Mouse (Mus musculus) forebrain, embryonic 12.5 days (tissue): ENCODE data around the gene Mcam. TPM values are rescaled to one million over a fixed set of nuclear protein-coding genes. Genes with fewer than 3 reads are reported as not detected.

Source experiments
- ATAC-seq: fragments of 200-750 bp; cut with Nextera tagmentation; 2 replicates; pipeline ENCODE4 v1.8.0; 2017; ENCODE audit warnings: moderate TSS enrichment; ENCODE audit not compliant: low FRiP score
- H3K27ac ChIP-seq: fragments of 300-500 bp; sonication (generic); 2 replicates; pipeline ENCODE4 v1.5.1; 2016; ENCODE audit warnings: mild to moderate bottlenecking
- H3K27me3 ChIP-seq: fragments of 300-500 bp; sonication (generic); 2 replicates; pipeline ENCODE4 v1.6.1; 2016; ENCODE audit warnings: mild to moderate bottlenecking
- H3K36me3 ChIP-seq: fragments of 300-500 bp; sonication (generic); replicated peaks from 2 replicates; pipeline ENCODE4 v1.6.1; 2016; ENCODE audit warnings: mild to moderate bottlenecking
- H3K4me1 ChIP-seq: fragments of 300-500 bp; sonication (generic); 2 replicates; pipeline ENCODE4 v1.6.1; 2016
- H3K4me2 ChIP-seq: fragments of 300-500 bp; sonication (generic); 2 replicates; pipeline ENCODE4 v1.6.1; 2016; ENCODE audit warnings: mild to moderate bottlenecking, moderate library complexity
- H3K4me3 ChIP-seq: fragments of 300-500 bp; sonication (generic); replicated peaks from 2 replicates; pipeline ENCODE4 v1.5.1; 2016; ENCODE audit warnings: mild to moderate bottlenecking
- H3K9ac ChIP-seq: fragments of 300-500 bp; sonication (generic); 2 replicates; pipeline ENCODE4 v1.6.1; 2016; ENCODE audit warnings: mild to moderate bottlenecking
- H3K9me3 ChIP-seq: fragments of 300-500 bp; sonication (generic); 2 replicates; pipeline ENCODE4 v1.6.1; 2016
- WGBS: fragments of 180-500 bp; shearing (Covaris S2); methylation state at CpG from one replicate; pipeline ENCODE4 v1.1.7; 2016; 5-methylcytosine and 5-hydroxymethylcytosine counted together
- polyA plus RNA-seq: library from polyadenylated mRNA; unstranded; fragments of >200 nt; fragmentation: Nextera tagmentation; extraction: Ambion mirVana; gene quantifications from 2 replicates; pipeline ENCODE4 v1.2.1, GENCODE M21; 2016

The Mcam gene
- polyA plus RNA-seq, 1 experiment from 2014 or later = 13.4 TPM

- Histone ChIP-seq H3K4me2 (peak within 1 kb of the TSS; percentile 59), H3K9ac (peak within 1 kb of the TSS; percentile 80), H3K36me3 (peaks cover 10% of the 10 kb centered on the region; the same call in 1 of the 2 replicates), H3K4me3 (peak within 1 kb of the TSS; percentile 80), H3K9me3 (no peaks in the 10 kb centered on the region), H3K4me1 (peaks cover 32% of the 10 kb centered on the region), H3K27ac (0 out of 2 replicates have a peak within 1 kb of the TSS, but pooled peaks have one; percentile 59), H3K27me3 (no peaks in the 10 kb centered on the region)
- ATAC-seq = peak; percentile 96
- WGBS = under 1% methylated on average over 42 of the region's 51 CpGs
Observed at GRCm38 (mm10) chr9:44113105-44113789, 21.0 kb upstream of the Mcam start, which contains the start of the genes Gm49380 and Rnf26. TSS of gene Gm49380 (minus strand) at chr9:44113500. TSS of gene Rnf26 (minus strand) at chr9:44113517.

GRCm38 (mm10) chr9:44114453-44114852 lies 19.8 kb upstream of the Mcam start:
- H3K4me2 ChIP-seq = no peak overlapping the region
- no peak overlapping the region for H3K27ac ChIP-seq
- no peaks in the 10 kb centered on the region for H3K27me3 ChIP-seq
- no peak overlapping the region for H3K9ac ChIP-seq
- H3K4me3 ChIP-seq = no peak overlapping the region
- WGBS = 91% methylated on average over 2 of the region's 2 CpGs
- H3K36me3 ChIP-seq = peaks cover 4% of the 10 kb centered on the region; the same call in 1 of the 2 replicates
- H3K4me1 ChIP-seq = peaks cover 20% of the 10 kb centered on the region
- no peaks in the 10 kb centered on the region for H3K9me3 ChIP-seq
- ATAC-seq = no peak

- no peaks in the 10 kb centered on the region for H3K9me3 ChIP-seq
- H3K9ac ChIP-seq = no peak overlapping the region
- peaks cover 9% of the 10 kb centered on the region for H3K4me1 ChIP-seq
- no peaks in the 10 kb centered on the region for H3K36me3 ChIP-seq
- H3K4me3 ChIP-seq = no peak overlapping the region
- 95% methylated on average over 9 of the region's 9 CpGs for WGBS
- no peak for ATAC-seq
- no peak overlapping the region for H3K27ac ChIP-seq
- H3K27me3 ChIP-seq = no peaks in the 10 kb centered on the region
- no peak overlapping the region for H3K4me2 ChIP-seq
Observed at GRCm38 (mm10) chr9:44115599-44115998, 18.7 kb upstream of the Mcam start.

- no peak for ATAC-seq
- no peak overlapping the region for H3K4me3 ChIP-seq
- H3K9ac ChIP-seq = no peak overlapping the region
- H3K36me3 ChIP-seq = no peaks in the 10 kb centered on the region
- no peaks in the 10 kb centered on the region for H3K27me3 ChIP-seq
- no peak overlapping the region for H3K27ac ChIP-seq
- peaks cover 7% of the 10 kb centered on the region for H3K4me1 ChIP-seq
- WGBS = 88% methylated on average over 4 of the region's 4 CpGs
- H3K9me3 ChIP-seq = no peaks in the 10 kb centered on the region
- no peak overlapping the region for H3K4me2 ChIP-seq
Observed at GRCm38 (mm10) chr9:44116182-44116581, 18.1 kb upstream of the Mcam start.

GRCm38 (mm10) chr9:44119011-44119410 lies 15.3 kb upstream of the Mcam start:
- H3K9ac ChIP-seq = no peak overlapping the region
- ATAC-seq = no peak
- H3K27ac ChIP-seq = no peak overlapping the region
- no peaks in the 10 kb centered on the region for H3K36me3 ChIP-seq
- H3K4me2 ChIP-seq = no peak overlapping the region
- H3K27me3 ChIP-seq = no peaks in the 10 kb centered on the region
- no peaks in the 10 kb centered on the region for H3K9me3 ChIP-seq
- no peaks in the 10 kb centered on the region for H3K4me1 ChIP-seq
- WGBS = 48% methylated on average over 5 of the region's 5 CpGs
- H3K4me3 ChIP-seq = no peak overlapping the region

GRCm38 (mm10) chr9:44119948-44120465 lies 14.3 kb upstream of the Mcam start:
- no peak overlapping the region for H3K9ac ChIP-seq
- no peaks in the 10 kb centered on the region for H3K36me3 ChIP-seq
- no peak overlapping the region for H3K4me2 ChIP-seq
- no peaks in the 10 kb centered on the region for H3K4me1 ChIP-seq
- no peak overlapping the region for H3K4me3 ChIP-seq
- 87% methylated on average over 8 of the region's 8 CpGs for WGBS
- H3K27me3 ChIP-seq = no peaks in the 10 kb centered on the region
- no peaks in the 10 kb centered on the region for H3K9me3 ChIP-seq
- ATAC-seq = no peak
- no peak overlapping the region for H3K27ac ChIP-seq

GRCm38 (mm10) chr9:44124317-44124716 lies 10.0 kb upstream of the Mcam start:
- Histone ChIP-seq H3K4me3 (no peak overlapping the region), H3K4me1 (peaks cover 11% of the 10 kb centered on the region), H3K27me3 (0 out of 2 replicates have a peak, but pooled peaks cover 5% of the 10 kb centered on the region), H3K27ac (no peak overlapping the region), H3K9ac (no peak overlapping the region), H3K36me3 (no peaks in the 10 kb centered on the region), H3K9me3 (no peaks in the 10 kb centered on the region), H3K4me2 (no peak overlapping the region)
- ATAC-seq = no peak
- 71% methylated on average over 6 of the region's 6 CpGs for WGBS

GRCm38 (mm10) chr9:44125026-44125425 lies 9.2 kb upstream of the Mcam start:
- no peak overlapping the region for H3K9ac ChIP-seq
- H3K4me1 ChIP-seq = peaks cover 18% of the 10 kb centered on the region
- 0 out of 2 replicates have a peak, but pooled peaks cover 10% of the 10 kb centered on the region for H3K27me3 ChIP-seq
- WGBS = 55% methylated on average over 5 of the region's 5 CpGs
- H3K27ac ChIP-seq = no peak overlapping the region
- no peaks in the 10 kb centered on the region for H3K9me3 ChIP-seq
- no peak for ATAC-seq
- H3K36me3 ChIP-seq = no peaks in the 10 kb centered on the region
- H3K4me2 ChIP-seq = no peak overlapping the region
- no peak overlapping the region for H3K4me3 ChIP-seq

- Histone ChIP-seq H3K27ac (no peak overlapping the region), H3K4me2 (peak overlapping the region; percentile 24; the same call in 1 of the 2 replicates), H3K9me3 (no peaks in the 10 kb centered on the region), H3K9ac (no peak overlapping the region), H3K4me1 (peaks cover 26% of the 10 kb centered on the region), H3K27me3 (peaks cover 14% of the 10 kb centered on the region; the same call in 1 of the 2 replicates), H3K36me3 (no peaks in the 10 kb centered on the region), H3K4me3 (no peak overlapping the region)
- peak; percentile 70 for ATAC-seq
- 33% methylated on average over 18 of the region's 18 CpGs for WGBS
Observed at GRCm38 (mm10) chr9:44125546-44126428, 8.5 kb upstream of the Mcam start.

- H3K4me2 ChIP-seq = no peak overlapping the region
- H3K9me3 ChIP-seq = no peaks in the 10 kb centered on the region
- no peak for ATAC-seq
- H3K4me3 ChIP-seq = no peak overlapping the region
- no peak overlapping the region for H3K9ac ChIP-seq
- no peaks in the 10 kb centered on the region for H3K36me3 ChIP-seq
- peaks cover 34% of the 10 kb centered on the region for H3K4me1 ChIP-seq
- WGBS = 90% methylated on average over 3 of the region's 3 CpGs
- peaks cover 23% of the 10 kb centered on the region for H3K27me3 ChIP-seq
- H3K27ac ChIP-seq = no peak overlapping the region
Observed at GRCm38 (mm10) chr9:44126746-44127145, 7.5 kb upstream of the Mcam start.

GRCm38 (mm10) chr9:44127351-44127801 lies 6.9 kb upstream of the Mcam start:
- Histone ChIP-seq H3K9me3 (no peaks in the 10 kb centered on the region), H3K4me2 (no peak overlapping the region), H3K4me1 (peaks cover 34% of the 10 kb centered on the region), H3K27ac (no peak overlapping the region), H3K27me3 (peaks cover 28% of the 10 kb centered on the region), H3K4me3 (no peak overlapping the region), H3K9ac (no peak overlapping the region), H3K36me3 (no peaks in the 10 kb centered on the region)
- no peak for ATAC-seq
- 54% methylated on average over 3 of the region's 3 CpGs for WGBS

- 0 out of 2 replicates have a peak overlapping the region, but pooled peaks have one; percentile 56 for H3K27ac ChIP-seq
- H3K9me3 ChIP-seq = no peaks in the 10 kb centered on the region
- H3K9ac ChIP-seq = peak overlapping the region; percentile 54
- H3K4me3 ChIP-seq = peak overlapping the region; percentile 38
- 10% methylated on average over 9 of the region's 9 CpGs for WGBS
- peaks cover 49% of the 10 kb centered on the region for H3K4me1 ChIP-seq
- H3K27me3 ChIP-seq = peaks cover 51% of the 10 kb centered on the region
- ATAC-seq = no peak
- no peaks in the 10 kb centered on the region for H3K36me3 ChIP-seq
- peak overlapping the region; percentile 76 for H3K4me2 ChIP-seq
Observed at GRCm38 (mm10) chr9:44129633-44130032, 4.6 kb upstream of the Mcam start.
